Mouse (Mus musculus) embryonic fibroblast, embryonic 13.5 days (primary cell): ENCODE measurements around the gene Gsg1l.

Experiments used
- CTCF ChIP-seq: IDR thresholded peaks from 2 replicates; pipeline ENCODE4 v1.5.1; 2011; ENCODE audit warnings: mild to moderate bottlenecking, control low read depth, low read length, moderate library complexity, borderline replicate concordance; ENCODE audit not compliant: insufficient read depth
- POLR2A ChIP-seq: IDR thresholded peaks from 2 replicates; pipeline ENCODE4 v1.6.1; 2011; ENCODE audit warnings: low read depth, mild to moderate bottlenecking, control low read depth, low read length, moderate library complexity

GRCm38 (mm10) chr7:126058918-126059317 is 23.3 kb downstream of the Gsg1l start:
- TF ChIP-seq CTCF, result no peak
- no peak for TF ChIP-seq POLR2A
